Mouse (Mus musculus) brown adipose tissue, adult 24 weeks (tissue): Measurements from ENCODE around the gene Plekhj1. TPM values are rescaled to one million over a fixed set of nuclear protein-coding genes. Genes with fewer than 3 reads are reported as not detected.
"Not testable (repeated sequence)": the region's sequence is repeated elsewhere in the genome, so short reads cannot be mapped to it uniquely, and the experiment has no call there.

Experiments used
- H3K27ac ChIP-seq: fragments of 200-500 bp; replicated peaks from 2 replicates; pipeline ENCODE4 v1.5.1; 2012; ENCODE audit warnings: low read depth, mild to moderate bottlenecking, low read length
- H3K4me1 ChIP-seq: fragments of 200-500 bp; 2 replicates; pipeline ENCODE4 v1.6.1; 2012; ENCODE audit warnings: low read length, mixed read lengths; ENCODE audit not compliant: control insufficient read depth, insufficient read depth, insufficient read length
- H3K4me3 ChIP-seq: fragments of 200-500 bp; 2 replicates; pipeline ENCODE4 v1.5.1; 2012; ENCODE audit warnings: low read depth, mild to moderate bottlenecking, low read length, moderate library complexity; ENCODE audit not compliant: insufficient read depth
- polyA plus RNA-seq: library from polyadenylated mRNA; stranded (reverse); fragments of >200 nt; gene quantifications from 2 replicates; pipeline ENCODE4 v1.2.4, GENCODE M21; 2012; ENCODE audit not compliant: missing spikeins, insufficient read depth, insufficient read length

Plekhj1 gene
- polyA plus RNA-seq, 1 experiment, result 40.5 TPM

DNA sequence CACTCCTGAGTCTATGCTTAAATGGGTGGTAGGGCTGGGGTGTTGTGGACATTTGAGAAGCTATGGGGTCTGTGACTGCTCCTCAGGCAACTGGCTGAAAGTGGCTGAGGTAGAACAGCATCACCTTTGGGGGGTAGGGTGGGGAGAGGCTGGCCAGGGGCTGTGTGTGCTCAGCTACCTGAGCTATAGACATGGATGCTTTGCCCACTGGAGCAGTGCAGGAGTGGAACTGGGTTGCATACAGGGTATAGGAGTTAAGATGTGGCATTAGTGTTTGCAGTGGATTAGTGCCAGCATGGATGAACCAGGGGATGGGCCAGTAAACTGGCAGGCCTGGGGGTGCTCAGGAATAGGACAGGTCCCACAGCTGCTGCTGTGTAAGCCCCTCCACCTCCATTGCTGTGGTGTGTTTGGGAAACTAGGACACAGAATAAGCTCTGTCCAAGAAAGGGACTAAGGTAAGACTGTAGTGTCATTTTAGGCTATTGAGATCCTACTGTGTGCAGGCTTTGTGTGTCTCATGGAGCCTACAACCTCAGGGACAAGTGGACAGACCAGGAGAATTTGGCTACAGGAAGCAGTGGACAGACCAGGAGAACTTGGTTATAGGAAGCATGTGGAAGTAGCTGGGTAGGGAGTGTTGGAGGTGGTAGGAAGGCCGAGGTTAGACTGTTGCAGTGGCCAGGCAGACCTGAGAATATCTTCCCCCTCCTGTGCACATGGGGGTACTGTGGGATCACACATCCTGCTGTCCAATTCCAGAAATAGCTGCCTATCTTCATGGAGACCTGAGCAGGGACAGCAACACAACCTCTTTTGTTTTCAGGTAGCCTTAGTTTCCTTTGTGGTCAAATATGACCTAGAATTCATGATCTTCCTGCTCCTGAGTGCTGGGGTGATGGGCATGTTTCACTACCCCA lies 31.2 kb upstream of the Plekhj1 start:
- Histone ChIP-seq H3K4me1 (no peaks in the 10 kb centered on the region; the same call in 1 of the 2 replicates), H3K27ac (no peak overlapping the region), H3K4me3 (no peak overlapping the region)

DNA sequence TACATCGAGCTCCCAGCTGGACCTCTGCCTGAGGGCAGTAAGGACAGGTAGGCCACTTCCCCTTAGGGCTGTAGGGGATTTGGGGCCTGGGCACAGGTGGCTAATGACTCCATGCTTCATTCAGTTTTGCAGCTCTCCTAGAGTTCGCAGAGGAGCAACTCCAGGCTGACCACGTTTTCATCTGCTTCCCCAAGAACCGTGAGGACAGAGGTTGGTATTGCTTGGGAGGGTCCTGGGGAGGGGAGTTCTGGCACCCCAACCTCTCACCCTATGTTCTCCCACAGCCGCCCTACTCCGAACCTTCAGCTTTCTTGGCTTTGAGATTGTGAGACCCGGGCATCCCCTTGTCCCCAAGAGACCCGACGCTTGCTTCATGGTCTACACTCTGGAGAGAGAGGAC lies 30.2 kb upstream of the Plekhj1 start:
- not testable (repeated sequence) for H3K4me1 ChIP-seq, H3K27ac ChIP-seq
- H3K4me3 ChIP-seq, result peak overlapping the region; percentile 98

DNA sequence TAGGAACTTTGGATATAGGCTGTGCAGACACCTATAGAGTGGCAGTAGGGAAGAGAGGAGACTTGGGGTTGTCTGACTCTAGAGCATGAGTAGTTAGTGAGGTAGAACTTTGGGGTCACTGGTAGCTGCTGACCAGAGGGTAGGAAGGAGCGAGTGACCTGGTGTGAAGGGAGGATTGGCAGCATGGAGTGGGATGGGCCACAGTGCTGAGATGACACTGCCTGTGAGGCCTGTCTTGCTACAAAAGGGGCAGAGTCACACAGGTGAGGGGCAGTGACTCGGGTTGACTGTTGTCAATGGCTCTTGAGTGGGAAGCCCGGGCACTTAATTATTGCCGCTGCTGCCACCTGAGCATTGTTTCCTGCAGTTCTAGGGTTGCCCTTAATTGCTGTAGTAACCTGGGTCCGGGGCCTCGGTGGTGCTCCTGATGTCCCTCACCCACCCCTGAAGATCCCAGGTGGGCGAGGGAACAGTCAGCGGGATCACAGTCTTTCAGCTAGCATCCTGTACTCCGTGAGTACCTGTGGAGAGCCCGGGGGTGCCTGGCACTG lies 29.5 kb upstream of the Plekhj1 start:
- H3K4me1 ChIP-seq, result no peaks in the 10 kb centered on the region; the same call in 1 of the 2 replicates
- no peak overlapping the region for H3K27ac ChIP-seq
- H3K4me3 ChIP-seq, result peak overlapping the region; percentile 98

DNA sequence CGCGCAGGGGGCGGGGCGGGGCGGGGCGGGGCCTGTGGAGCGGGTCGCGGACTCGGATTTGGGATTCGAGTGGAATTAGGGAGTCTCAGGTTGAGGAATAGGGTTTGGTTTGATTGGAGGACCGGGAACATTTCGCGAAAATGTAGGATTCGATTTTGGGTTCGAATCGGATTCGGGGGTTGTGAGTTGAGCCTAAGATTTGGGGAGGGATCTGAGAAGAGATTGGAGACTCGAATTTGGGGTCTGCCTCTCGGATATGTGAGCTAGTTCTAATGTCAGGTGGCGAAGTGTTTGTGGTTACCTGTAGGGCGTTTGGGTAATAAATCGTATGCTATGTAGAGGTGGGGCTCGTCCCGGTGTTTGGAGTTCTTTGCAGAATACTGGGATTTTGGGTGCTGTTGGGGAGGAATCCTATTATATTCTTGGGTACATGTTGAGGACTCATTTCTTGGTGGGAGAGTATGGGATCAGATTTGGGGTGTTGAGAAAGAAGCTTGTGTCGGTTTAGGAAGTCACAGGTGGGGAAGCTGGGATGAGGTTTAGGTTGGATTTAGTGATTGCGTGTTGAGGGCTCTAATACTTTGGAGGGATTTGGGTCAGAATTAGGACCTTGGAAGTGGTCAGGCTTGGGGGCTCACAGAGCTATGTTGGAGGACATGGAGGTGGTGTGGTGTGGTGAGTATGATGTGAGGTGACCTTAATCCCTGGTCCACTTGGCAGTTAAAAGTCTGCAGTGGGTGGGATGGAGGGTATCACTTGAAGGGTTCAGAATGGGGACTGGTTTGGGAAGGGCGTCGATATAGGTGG lies 28.8 kb upstream of the Plekhj1 start:
- H3K27ac ChIP-seq, result no peak overlapping the region
- H3K4me1 ChIP-seq, result no peaks in the 10 kb centered on the region; the same call in 1 of the 2 replicates
- H3K4me3 ChIP-seq, result peak overlapping the region; percentile 98

DNA sequence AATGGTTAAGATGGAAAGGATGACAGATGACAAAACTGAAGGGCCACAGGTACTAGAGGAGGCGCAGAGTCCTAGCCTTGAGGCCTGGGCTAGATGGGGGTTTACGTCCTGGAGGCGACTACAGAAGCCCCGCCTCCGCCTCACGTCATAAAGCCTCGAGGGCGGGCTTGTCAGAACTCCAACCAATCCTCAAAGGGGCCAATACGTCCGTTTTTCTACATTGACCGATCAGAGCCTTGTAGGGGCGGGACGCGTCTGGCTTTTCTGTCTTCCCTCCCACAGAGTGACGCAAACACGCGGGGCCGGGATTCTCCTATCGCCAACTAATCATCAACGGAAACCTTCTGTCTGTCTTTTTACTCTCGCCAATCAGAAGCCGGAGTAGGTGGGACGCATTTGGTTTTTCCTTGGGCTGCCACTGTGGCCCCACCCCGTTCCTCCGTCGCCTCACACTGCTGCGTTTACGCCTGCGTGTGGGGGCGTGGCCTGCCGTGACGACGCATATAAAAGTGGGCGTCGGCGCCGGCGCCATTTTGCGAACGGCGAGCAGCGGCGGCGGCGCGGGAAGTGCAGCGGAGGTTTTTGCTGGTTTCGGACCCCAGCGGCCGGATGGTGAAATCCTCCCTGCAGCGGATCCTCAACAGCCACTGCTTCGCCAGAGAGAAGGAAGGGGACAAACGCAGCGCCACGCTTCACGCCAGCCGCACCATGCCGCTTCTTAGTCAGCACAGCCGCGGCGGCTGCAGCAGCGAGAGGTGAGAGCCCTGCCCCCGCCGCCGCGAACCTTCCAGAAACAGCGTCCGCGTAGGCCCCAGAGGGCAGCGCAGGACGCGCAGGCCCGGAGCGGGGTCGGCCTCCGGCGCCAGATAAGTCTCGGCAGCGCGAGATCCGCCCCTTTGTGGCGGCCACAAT lies 28.0 kb upstream of the Plekhj1 start, which contains the start of gene Oaz1:
Gene Oaz1, plus strand, starts transcription at position 506 of the 912 bp plus-strand sequence.
- H3K27ac ChIP-seq, result peak within 1 kb of the TSS; percentile 92
- no peaks in the 10 kb centered on the region; the same call in 1 of the 2 replicates for H3K4me1 ChIP-seq
- peak within 1 kb of the TSS; percentile 98 for H3K4me3 ChIP-seq

DNA sequence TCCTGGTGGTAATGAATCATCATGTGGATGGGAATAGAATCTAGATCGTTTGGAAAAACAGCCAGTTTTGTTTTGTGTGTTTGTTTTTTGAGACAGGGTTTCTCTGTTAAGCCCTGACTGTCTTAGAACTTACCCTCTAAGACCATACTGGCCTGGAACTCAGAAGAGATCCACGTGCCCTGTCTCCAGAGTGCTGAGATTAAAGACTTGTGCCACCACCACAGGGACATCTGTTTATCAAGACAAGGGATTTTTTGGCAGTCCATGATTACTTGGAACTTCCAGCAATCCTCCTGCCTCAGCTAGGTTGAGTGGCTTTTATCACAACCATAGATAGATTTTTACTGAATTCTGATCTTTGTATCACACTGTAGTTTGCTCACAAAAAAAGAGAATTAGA lies 26.4 kb upstream of the Plekhj1 start:
- 0 out of 2 replicates have a peak overlapping the region, but pooled peaks have one; percentile 19 for H3K27ac ChIP-seq
- no peaks in the 10 kb centered on the region; the same call in 1 of the 2 replicates for H3K4me1 ChIP-seq
- no peak overlapping the region for H3K4me3 ChIP-seq

DNA sequence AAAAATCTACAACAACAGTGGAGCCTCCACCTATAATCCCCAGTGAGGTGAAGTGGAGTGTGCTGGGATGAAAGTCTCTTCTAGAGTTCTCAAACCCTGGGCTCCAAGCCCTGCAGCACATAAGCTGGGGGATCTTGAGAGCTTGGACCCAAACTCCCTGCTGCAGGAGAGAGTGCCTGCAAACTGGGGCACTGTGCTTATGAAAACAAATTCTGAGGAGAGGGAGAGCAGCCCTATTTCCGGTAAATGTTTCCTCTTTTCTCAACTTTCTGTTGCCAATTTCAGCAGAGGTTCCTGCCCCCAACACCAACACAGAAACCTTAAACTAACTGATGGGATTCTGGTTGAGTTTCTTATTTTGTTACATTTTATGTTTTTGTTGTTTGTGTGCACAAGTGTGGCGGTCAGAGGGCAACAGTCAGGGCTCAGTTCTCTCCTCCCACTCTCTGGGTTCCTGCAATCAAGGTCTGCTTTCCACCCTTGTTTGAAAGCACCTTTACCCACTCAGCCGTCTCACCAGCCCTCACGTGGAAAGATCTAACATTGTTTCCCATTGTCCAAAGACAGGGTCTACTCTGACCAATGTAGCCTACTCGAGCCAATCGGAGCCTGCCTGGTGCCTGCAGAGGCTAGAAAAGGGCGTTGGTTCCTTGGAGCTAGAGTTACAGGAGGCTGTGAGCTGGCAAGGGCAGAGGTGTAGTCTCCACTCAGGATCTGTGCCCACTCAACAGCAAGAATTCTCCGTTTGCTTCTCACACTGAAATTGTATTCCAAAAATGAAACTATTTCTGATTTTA lies 25.6 kb upstream of the Plekhj1 start:
- H3K27ac ChIP-seq, result peak overlapping the region; percentile 19
- H3K4me1 ChIP-seq, result no peaks in the 10 kb centered on the region; the same call in 1 of the 2 replicates
- no peak overlapping the region for H3K4me3 ChIP-seq

DNA sequence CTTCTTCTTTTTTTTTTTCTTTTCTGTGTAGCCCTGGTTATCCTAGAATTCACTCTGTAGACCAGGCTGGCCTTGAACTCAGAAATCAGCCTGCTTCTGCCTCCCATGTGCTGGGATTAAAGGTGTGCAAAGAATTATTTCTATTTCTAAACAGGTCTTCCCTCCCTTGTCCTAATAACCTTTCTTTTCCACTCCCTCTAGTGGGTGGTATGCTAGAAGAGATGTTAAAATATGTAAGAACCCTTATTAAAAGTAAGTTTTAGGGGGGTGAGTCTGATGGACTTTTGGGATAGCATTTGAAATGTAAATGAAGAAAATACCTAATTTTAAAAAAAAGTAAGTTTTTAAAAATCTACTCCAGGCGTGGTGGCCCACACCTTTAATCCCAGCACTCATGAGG lies 24.9 kb upstream of the Plekhj1 start:
- no peaks in the 10 kb centered on the region; the same call in 1 of the 2 replicates for H3K4me1 ChIP-seq
- no peak overlapping the region for H3K4me3 ChIP-seq
- no peak overlapping the region for H3K27ac ChIP-seq

DNA sequence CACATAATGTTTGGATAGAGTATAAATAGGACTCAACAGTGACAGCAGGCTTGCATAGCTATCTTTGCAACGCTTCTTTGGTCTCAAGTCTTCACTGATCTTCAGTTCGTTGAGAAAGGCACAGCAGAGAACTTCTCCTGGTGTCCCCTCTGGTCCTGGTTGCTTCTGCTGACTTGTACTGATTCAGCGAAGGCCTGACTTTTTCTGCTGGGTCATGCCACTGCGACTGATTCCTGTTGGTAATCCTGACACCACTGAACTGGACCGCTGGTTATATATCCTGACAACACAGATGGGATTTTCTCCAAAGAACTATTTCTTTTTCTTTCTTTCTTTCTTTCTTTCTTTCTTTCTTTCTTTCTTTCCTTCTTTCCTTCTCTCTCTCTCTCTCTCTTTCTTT lies 24.1 kb upstream of the Plekhj1 start:
- no peak overlapping the region for H3K4me3 ChIP-seq
- no peak overlapping the region for H3K27ac ChIP-seq
- no peaks in the 10 kb centered on the region for H3K4me1 ChIP-seq

DNA sequence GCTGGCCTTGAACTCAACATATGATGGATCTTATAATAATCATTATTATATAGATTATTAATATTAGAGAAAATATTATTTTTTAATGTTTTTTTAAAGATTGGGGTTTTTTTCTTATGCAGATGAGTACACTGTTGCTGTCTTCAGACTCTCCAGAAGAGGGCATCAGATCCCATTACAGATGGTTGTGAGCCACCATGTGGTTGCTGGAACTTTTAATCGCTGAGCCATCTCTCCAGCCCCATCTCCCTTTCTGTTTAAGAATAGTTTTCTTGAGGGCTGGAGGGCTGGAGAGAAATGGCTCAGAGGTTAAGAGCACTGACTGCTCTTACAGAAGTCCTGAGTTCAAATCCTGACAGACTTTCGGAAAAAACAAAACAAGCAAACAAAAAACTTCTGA lies 23.6 kb upstream of the Plekhj1 start:
- no peak overlapping the region for H3K27ac ChIP-seq
- H3K4me1 ChIP-seq, result no peaks in the 10 kb centered on the region
- H3K4me3 ChIP-seq, result no peak overlapping the region

DNA sequence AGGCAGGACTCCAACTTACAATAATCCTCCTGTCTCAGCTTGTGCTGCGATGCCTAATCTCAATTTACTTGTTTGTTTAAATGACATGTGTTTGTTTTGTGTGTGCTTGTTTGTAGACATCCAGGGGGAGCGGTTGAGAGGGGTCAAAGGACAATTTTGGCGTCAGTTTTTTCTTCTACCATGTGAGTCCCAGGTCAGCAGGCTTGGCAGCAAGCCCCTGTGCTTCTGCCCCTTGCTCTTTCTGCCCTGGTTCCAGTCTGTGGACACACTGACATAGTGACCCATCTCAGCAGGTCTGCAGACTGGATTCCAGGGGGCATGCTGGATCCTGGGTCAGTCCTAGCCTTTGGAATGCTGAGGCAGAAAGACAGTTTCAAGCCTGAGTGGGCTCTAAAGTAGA lies 21.0 kb upstream of the Plekhj1 start:
- no peak overlapping the region for H3K27ac ChIP-seq
- H3K4me1 ChIP-seq, result no peaks in the 10 kb centered on the region
- H3K4me3 ChIP-seq, result no peak overlapping the region

DNA sequence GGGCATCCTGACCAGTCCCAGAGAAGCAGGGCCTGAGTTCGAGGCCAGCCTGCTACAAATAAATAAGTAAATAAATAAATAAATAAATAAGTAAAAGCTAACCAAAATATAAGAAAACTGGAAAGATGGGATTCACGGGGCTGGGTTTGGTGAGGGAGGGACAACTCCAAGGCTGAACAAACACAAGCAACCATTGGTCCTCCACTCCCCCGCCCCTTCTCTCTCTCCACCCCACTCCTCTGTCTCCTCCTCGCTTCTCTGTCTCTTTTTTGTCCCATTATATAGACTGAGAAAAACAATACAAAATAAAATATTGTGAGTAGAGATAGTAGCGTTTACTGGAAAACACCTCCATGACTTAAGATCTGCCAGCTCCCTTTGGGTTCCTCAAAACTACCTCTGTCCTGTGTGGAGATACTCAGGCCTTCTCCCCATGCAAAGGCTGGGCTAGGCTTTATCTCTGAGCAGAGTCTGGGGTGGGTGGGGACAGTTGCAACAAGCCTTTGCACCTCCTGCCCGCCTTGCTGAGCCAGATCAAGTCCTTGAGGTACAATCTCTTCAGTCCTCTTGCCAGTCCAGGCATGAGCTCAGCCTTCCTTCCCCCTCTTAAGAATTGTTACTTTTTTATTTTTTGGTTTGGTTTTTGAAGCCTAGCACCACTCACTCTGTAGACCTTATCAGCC lies 20.3 kb upstream of the Plekhj1 start:
- no peaks in the 10 kb centered on the region for H3K4me1 ChIP-seq
- H3K27ac ChIP-seq, result no peak overlapping the region
- no peak overlapping the region for H3K4me3 ChIP-seq

DNA sequence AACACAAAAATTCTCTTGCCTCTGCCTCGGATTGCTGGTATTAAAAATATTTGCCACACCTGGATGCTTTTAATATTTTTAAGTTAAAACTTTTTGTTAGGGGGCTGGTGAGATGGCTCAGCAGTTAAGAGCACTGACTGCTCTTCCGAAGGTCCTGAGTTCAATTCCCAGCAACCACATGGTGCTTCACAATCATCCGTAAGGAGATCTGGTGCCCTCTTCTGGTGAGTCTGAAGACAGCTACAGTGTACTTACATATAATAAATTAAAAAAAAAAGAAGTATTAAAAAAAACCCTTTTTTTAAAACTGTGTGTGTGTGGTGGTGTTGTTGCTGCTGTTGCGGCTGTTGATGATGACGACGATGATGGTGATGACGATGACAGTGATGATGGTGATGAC lies 19.5 kb upstream of the Plekhj1 start:
- H3K4me3 ChIP-seq, H3K27ac ChIP-seq, H3K4me1 ChIP-seq: not testable (repeated sequence)
